ENCODE assay signal across 10 mouse cellular contexts in genomic region chr9:98030715-98031114, GRCm38 (mm10). TPM values are rescaled to one million over a fixed set of nuclear protein-coding genes. Genes with fewer than 3 reads are reported as not detected.
DNase-seq lines count a peak whose midpoint lies in the region; ATAC-seq and TF ChIP-seq lines count a peak whose summit lies in the region.
"Had no signal": no experiment of that assay in that cellular context is flagged by ENCODE, and none has a peak within 500 bp of the region (broad histone marks: within the 10 kb centered on the region; RNA-seq: fewer than 3 reads in every experiment).

No protein-coding gene starts in this region.

- no peak overlapping the region for H3K9ac ChIP-seq in kidney, postnatal 0 days (ENCODE audit: low read depth, low read length)

- peaks cover 23% of the 10 kb centered on the region for H3K27me3 ChIP-seq in kidney, postnatal 0 days (ENCODE audit: insufficient read depth, low read length)

- H3K4me1 ChIP-seq in kidney, postnatal 0 days (replicated peaks; ENCODE audit: insufficient read depth, low read length) = peaks cover 9% of the 10 kb centered on the region

- H3K4me3 ChIP-seq in kidney, postnatal 0 days (replicated peaks; ENCODE audit: low read depth, low read length) = no peak overlapping the region
- H3K4me3 ChIP-seq: erythroblast, embryonic 14.5 days had no signal

- H3K27ac ChIP-seq in kidney, postnatal 0 days = no peak overlapping the region

- WGBS in kidney, postnatal 0 days = 8% methylated on average over 2 of the region's 2 CpGs

- H3K36me3 ChIP-seq in kidney, postnatal 0 days (ENCODE audit: insufficient read depth, low read length) = no peaks in the 10 kb centered on the region

- ATAC-seq in kidney, postnatal 0 days (replicated peaks; ENCODE audit: low FRiP score, low read depth) = no peak
- no peak for ATAC-seq in monocyte, adult 5-6 weeks (replicated peaks; ENCODE audit: insufficient number of reproducible peaks, low FRiP score, low TSS enrichment, poor library complexity, severe bottlenecking)

- peak; percentile 66 for TF ChIP-seq CTCF in kidney, postnatal 0 days (IDR thresholded peaks at IDR 0.05; ENCODE audit: low read depth)

- H3K9me3 ChIP-seq in kidney, postnatal 0 days (replicated peaks; ENCODE audit: low read length) = no peaks in the 10 kb centered on the region

- DNase-seq in adrenal gland, postnatal 14 days = peak; percentile 18
- no peak for DNase-seq in adrenal gland, adult 2 months
- DNase-seq in kidney, postnatal 0 days (ENCODE audit: low spot score) = peak; percentile 75
- no peak for DNase-seq in kidney, adult 11 months
- DNase-seq in right cerebral cortex, postnatal 14 days = peak; percentile 10
- no peak for DNase-seq in right cerebral cortex, postnatal 10 days (ENCODE audit: low spot score in 2 of 2)
- no peak for DNase-seq in spleen, postnatal 10 days (ENCODE audit: low spot score in 2 of 2)

- H3K4me2 ChIP-seq in kidney, postnatal 0 days (ENCODE audit: low read length) = no peak overlapping the region

RNA-seq across cellular contexts. Expression of gene Clstn2, which starts 2.3 kb away (rescaled TPM):
- 4.6 and 4.8 TPM in 2 replicates for total RNA-seq in adrenal gland, postnatal 14 days (2021)
- 1 to 10 TPM; 4.5 to 5.6 TPM for total RNA-seq in adrenal gland, adult 2 months (2021)
- polyA plus RNA-seq in adrenal gland, adult 2 months (2012; rRNA removed) = 1.4 and 1.6 TPM in 2 replicates
- polyA plus RNA-seq in kidney, postnatal 0 days (2015; fragmentation: Nextera tagmentation; extraction: Ambion mirVana) = 0.77 and 0.91 TPM in 2 replicates
- total RNA-seq in monocyte, adult 5-6 weeks (2017) = not detected in 3 replicates
- total RNA-seq: hematopoietic stem cell, adult 5-6 weeks had no signal
- polyA plus RNA-seq: erythroblast, embryonic 14.5 days had no signal

Comparison
In these comparisons a context has a peak if more than half of its experiments do, and no peak if none do; other contexts are left out.
1. DNase-seq: peak in adrenal gland, postnatal 14 days (single experiment), kidney, postnatal 0 days (single experiment) and right cerebral cortex, postnatal 14 days (single experiment); none in adrenal gland, adult 2 months (single experiment), kidney, adult 11 months (single experiment), right cerebral cortex, postnatal 10 days (0 of 2) and spleen, postnatal 10 days (0 of 2).